Mouse (Mus musculus): Measurements from ENCODE around the gene Ms4a13. TPM values are rescaled to one million over a fixed set of nuclear protein-coding genes. Genes with fewer than 3 reads are reported as not detected.
"Not testable (repeated sequence)": the region's sequence is repeated elsewhere in the genome, so short reads cannot be mapped to it uniquely, and the experiment has no call there.

The Ms4a13 gene
- total and polyA plus RNA-seq, 2 experiments from 2014 or later, result not detected

DNA sequence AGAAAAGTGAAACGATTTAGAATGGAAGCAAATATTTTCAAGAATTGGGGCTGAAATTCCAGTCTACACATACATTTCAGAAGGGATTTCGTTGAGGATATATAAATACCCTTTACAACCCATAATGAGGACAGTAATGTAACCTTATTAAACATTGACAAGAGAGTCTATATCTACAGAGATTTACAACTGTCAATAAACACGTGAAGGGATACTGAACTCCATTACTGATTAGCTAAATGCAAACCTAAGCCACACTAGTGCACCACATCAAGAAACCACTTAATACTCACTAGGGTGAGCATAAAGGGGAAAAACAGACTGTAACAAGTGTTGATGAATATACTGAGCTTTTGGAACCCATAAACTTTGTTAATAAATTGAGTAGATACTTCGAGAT lies 61.2 kb downstream of the Ms4a13 start:
- no peak overlapping the region for H3K9ac ChIP-seq (replicated peaks; ENCODE audit: low read depth, low read length)
- H3K4me3 ChIP-seq (ENCODE audit: low read depth, low read length), result no peak overlapping the region
- no peak for ATAC-seq (ENCODE audit: insufficient read depth, low read depth)
- no peak overlapping the region for H3K27ac ChIP-seq (ENCODE audit: low read depth)
- H3K27me3 ChIP-seq (ENCODE audit: control insufficient read depth, insufficient read depth, low read length), result no peaks in the 10 kb centered on the region
- H3K4me1 ChIP-seq (ENCODE audit: control insufficient read depth, insufficient read depth), result no peaks in the 10 kb centered on the region
- 59% methylated on average over 4 of the region's 4 CpGs for WGBS
- H3K4me2 ChIP-seq (ENCODE audit: low read depth, low read length), result no peak overlapping the region
- no peaks in the 10 kb centered on the region for H3K36me3 ChIP-seq (replicated peaks; ENCODE audit: control insufficient read depth, insufficient read depth, low read length)
- DNase-seq (ENCODE audit: low spot score), result no peak
- TF ChIP-seq CTCF (IDR thresholded peaks at IDR 0.05; ENCODE audit: low read depth), result no peak
- no peak for TF ChIP-seq EP300 (IDR thresholded peaks at IDR 0.05; ENCODE audit: low read depth)
- H3K9me3 ChIP-seq (replicated peaks; ENCODE audit: control insufficient read depth, low read length), result no peaks in the 10 kb centered on the region

DNA sequence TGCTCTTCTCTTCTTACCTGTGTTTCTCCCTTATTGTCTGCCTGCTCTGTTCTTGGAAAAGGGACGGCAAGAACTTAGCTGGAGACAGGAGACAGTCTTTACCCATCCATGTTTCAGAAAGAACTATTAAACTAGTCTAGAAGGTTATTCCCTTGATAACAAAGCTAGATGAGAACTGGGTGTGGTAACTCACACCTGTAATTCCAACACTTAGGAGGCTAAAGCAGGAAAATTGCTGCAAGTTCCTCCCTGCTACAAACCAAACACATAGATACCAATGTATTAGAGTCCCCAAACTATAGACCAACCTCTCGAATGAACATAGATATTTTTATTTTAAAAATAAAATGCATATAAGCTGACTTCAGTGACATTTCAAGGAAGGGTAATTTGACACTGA lies 61.7 kb downstream of the Ms4a13 start:
- H3K27ac ChIP-seq (ENCODE audit: low read depth), result no peak overlapping the region
- H3K36me3 ChIP-seq (replicated peaks; ENCODE audit: control insufficient read depth, insufficient read depth, low read length), result no peaks in the 10 kb centered on the region
- no peak overlapping the region for H3K4me3 ChIP-seq (ENCODE audit: low read depth, low read length)
- no peaks in the 10 kb centered on the region for H3K9me3 ChIP-seq (replicated peaks; ENCODE audit: control insufficient read depth, low read length)
- no peaks in the 10 kb centered on the region for H3K4me1 ChIP-seq (ENCODE audit: control insufficient read depth, insufficient read depth)
- H3K27me3 ChIP-seq (ENCODE audit: control insufficient read depth, insufficient read depth, low read length), result no peaks in the 10 kb centered on the region
- WGBS, result 67% methylated on average over 2 of the region's 2 CpGs
- H3K4me2 ChIP-seq (ENCODE audit: low read depth, low read length), result no peak overlapping the region
- TF ChIP-seq EP300 (IDR thresholded peaks at IDR 0.05; ENCODE audit: low read depth) (no peak), CTCF (IDR thresholded peaks at IDR 0.05; ENCODE audit: low read depth) (no peak)
- DNase-seq (ENCODE audit: low spot score) (no peak), ATAC-seq (ENCODE audit: insufficient read depth, low read depth) (no peak)
- H3K9ac ChIP-seq (replicated peaks; ENCODE audit: low read depth, low read length), result no peak overlapping the region

DNA sequence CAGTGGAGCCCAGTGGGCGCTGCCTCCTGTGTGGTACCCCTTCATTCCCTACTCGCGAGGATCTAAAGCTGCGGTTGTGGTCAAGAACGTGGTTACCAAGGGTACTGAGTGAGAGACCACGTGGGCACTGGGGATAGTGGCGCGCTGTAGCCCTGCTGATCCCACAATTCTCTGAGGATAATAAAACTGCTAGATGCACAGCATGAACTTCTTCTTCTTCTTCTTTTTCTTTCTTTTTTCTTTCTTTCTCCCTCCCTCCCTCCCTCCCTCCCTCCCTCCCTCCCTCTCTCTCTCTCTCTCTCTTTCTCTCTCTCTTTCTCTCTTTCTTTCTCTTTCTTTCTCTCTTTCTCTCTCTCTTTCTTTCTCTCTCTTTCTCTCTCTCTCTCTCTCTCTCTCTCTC lies 65.8 kb downstream of the Ms4a13 start, which contains the start of gene 1700017D01Rik:
1700017D01Rik (minus strand) TSS at position 101 of the 400 bp plus-strand sequence.
- H3K36me3 ChIP-seq (replicated peaks; ENCODE audit: control insufficient read depth, insufficient read depth, low read length); H3K27me3 ChIP-seq (ENCODE audit: control insufficient read depth, insufficient read depth, low read length); H3K4me1 ChIP-seq (ENCODE audit: control insufficient read depth, insufficient read depth); DNase-seq (ENCODE audit: low spot score); H3K9ac ChIP-seq (replicated peaks; ENCODE audit: low read depth, low read length); H3K4me3 ChIP-seq (ENCODE audit: low read depth, low read length); ATAC-seq (ENCODE audit: insufficient read depth, low read depth); H3K9me3 ChIP-seq (replicated peaks; ENCODE audit: control insufficient read depth, low read length); H3K4me2 ChIP-seq (ENCODE audit: low read depth, low read length); H3K27ac ChIP-seq (ENCODE audit: low read depth): not testable (repeated sequence)
- WGBS, result 77% methylated on average over 8 of the region's 8 CpGs

DNA sequence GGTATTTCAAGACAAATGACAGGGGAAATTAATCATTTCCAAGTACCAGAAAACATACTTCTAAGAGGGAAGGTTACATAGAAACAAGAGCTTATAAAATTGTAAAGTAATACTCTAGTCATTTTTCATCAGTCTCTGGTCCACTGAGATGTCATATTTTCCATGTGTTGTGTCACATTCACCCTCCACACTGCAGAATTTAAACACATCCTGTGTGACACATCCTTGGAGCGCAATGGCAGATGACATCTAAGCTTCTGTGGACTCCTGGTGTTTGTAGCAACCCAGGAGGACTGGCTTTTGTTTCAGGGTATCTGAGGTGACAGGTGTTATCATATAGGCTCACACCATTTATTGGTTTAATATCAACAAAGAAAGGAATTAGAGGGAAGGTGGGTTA lies 66.8 kb downstream of the Ms4a13 start:
- Histone ChIP-seq H3K4me1 (ENCODE audit: control insufficient read depth, insufficient read depth) (no peaks in the 10 kb centered on the region), H3K9ac (replicated peaks; ENCODE audit: low read depth, low read length) (no peak overlapping the region), H3K9me3 (replicated peaks; ENCODE audit: control insufficient read depth, low read length) (no peaks in the 10 kb centered on the region; the same call in 1 of the 2 replicates), H3K36me3 (replicated peaks; ENCODE audit: control insufficient read depth, insufficient read depth, low read length) (no peaks in the 10 kb centered on the region), H3K4me3 (ENCODE audit: low read depth, low read length) (no peak overlapping the region), H3K4me2 (ENCODE audit: low read depth, low read length) (no peak overlapping the region), H3K27ac (ENCODE audit: low read depth) (no peak overlapping the region), H3K27me3 (ENCODE audit: control insufficient read depth, insufficient read depth, low read length) (no peaks in the 10 kb centered on the region)
- no peak for ATAC-seq (ENCODE audit: insufficient read depth, low read depth)
- 91% methylated on average over 1 of the region's 1 CpGs for WGBS
- DNase-seq (ENCODE audit: low spot score), result no peak
- TF ChIP-seq CTCF (IDR thresholded peaks at IDR 0.05; ENCODE audit: low read depth) (no peak), EP300 (IDR thresholded peaks at IDR 0.05; ENCODE audit: low read depth) (no peak)

DNA sequence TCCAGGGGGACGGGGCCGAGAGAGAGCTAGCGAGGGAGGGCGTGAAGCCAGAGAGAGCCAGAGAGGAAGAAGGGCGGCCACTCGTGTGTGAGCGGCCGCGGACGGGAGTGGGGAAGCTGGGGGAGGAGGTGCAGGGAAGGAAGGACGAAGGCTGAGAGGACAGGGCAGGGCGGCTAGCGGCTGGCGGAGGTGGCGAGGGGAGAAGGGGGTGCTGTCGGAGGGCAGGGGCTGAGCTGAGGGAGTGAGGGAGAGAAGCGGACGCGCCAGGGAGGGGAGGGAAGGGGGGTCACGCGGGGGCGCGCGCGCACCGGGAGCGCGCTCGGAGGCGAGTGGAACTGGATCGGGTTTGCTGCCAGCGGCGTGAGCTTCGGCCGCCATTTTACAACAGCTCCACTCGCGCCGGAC lies 75.5 kb downstream of the Ms4a13 start:
- ATAC-seq (ENCODE audit: insufficient read depth, low read depth), result peak; percentile 98
- peak overlapping the region; percentile 49 for H3K4me3 ChIP-seq (ENCODE audit: low read depth, low read length)
- peak overlapping the region; percentile 58 for H3K4me2 ChIP-seq (ENCODE audit: low read depth, low read length)
- not testable (repeated sequence) for H3K4me1 ChIP-seq (ENCODE audit: control insufficient read depth, insufficient read depth); H3K9me3 ChIP-seq (replicated peaks; ENCODE audit: control insufficient read depth, low read length); H3K27ac ChIP-seq (ENCODE audit: low read depth); H3K27me3 ChIP-seq (ENCODE audit: control insufficient read depth, insufficient read depth, low read length); H3K36me3 ChIP-seq (replicated peaks; ENCODE audit: control insufficient read depth, insufficient read depth, low read length)
- peak overlapping the region; percentile 42; the same call in 1 of the 2 replicates for H3K9ac ChIP-seq (replicated peaks; ENCODE audit: low read depth, low read length)
- peak; percentile 27 for DNase-seq (ENCODE audit: low spot score)
- 0% methylated on average over 11 of the region's 38 CpGs for WGBS

Other genes with a start within 250 kb of the Ms4a13 start
- gene Ccdc86, start 247.5 kb downstream of the Ms4a13 start, total RNA-seq (2014; rRNA removed; ENCODE audit: low replicate concordance), result 8.7 and 12.1 TPM in 2 replicates
- 9.8 and 12.4 TPM in 2 replicates for gene Ccdc86, start 247.5 kb downstream of the Ms4a13 start, polyA plus RNA-seq (2015; fragmentation: Nextera tagmentation; extraction: Ambion mirVana)
- gene Ms4a10, start 222.1 kb downstream of the Ms4a13 start, total RNA-seq (2014; rRNA removed; ENCODE audit: low replicate concordance), result not detected in 2 replicates
- 0.11 and 0.22 TPM in 2 replicates for gene Ms4a10, start 222.1 kb downstream of the Ms4a13 start, polyA plus RNA-seq (2015; fragmentation: Nextera tagmentation; extraction: Ambion mirVana)
- not detected in 2 replicates for gene Ms4a15, start 203.5 kb downstream of the Ms4a13 start, total RNA-seq (2014; rRNA removed; ENCODE audit: low replicate concordance)
- not detected in 2 replicates for gene Ms4a15, start 203.5 kb downstream of the Ms4a13 start, polyA plus RNA-seq (2015; fragmentation: Nextera tagmentation; extraction: Ambion mirVana)
- gene Ms4a18, start 178.7 kb downstream of the Ms4a13 start, total RNA-seq (2014; rRNA removed; ENCODE audit: low replicate concordance), result not detected in 2 replicates
- not detected in 2 replicates for gene Ms4a18, start 178.7 kb downstream of the Ms4a13 start, polyA plus RNA-seq (2015; fragmentation: Nextera tagmentation; extraction: Ambion mirVana)
- not detected in 2 replicates for gene Ms4a8a, start 115.6 kb downstream of the Ms4a13 start, total RNA-seq (2014; rRNA removed; ENCODE audit: low replicate concordance)
- not detected in 2 replicates for gene Ms4a8a, start 115.6 kb downstream of the Ms4a13 start, polyA plus RNA-seq (2015; fragmentation: Nextera tagmentation; extraction: Ambion mirVana)
- gene 1700017D01Rik, start 65.9 kb downstream of the Ms4a13 start, total RNA-seq (2014; rRNA removed; ENCODE audit: low replicate concordance), result not detected in 2 replicates
- not detected in 2 replicates for gene 1700017D01Rik, start 65.9 kb downstream of the Ms4a13 start, polyA plus RNA-seq (2015; fragmentation: Nextera tagmentation; extraction: Ambion mirVana)
- not detected in 2 replicates for gene 1700025F22Rik, start 31.4 kb downstream of the Ms4a13 start, total RNA-seq (2014; rRNA removed; ENCODE audit: low replicate concordance)
- gene 1700025F22Rik, start 31.4 kb downstream of the Ms4a13 start, polyA plus RNA-seq (2015; fragmentation: Nextera tagmentation; extraction: Ambion mirVana), result not detected in 2 replicates
- not detected in 2 replicates for gene Ms4a12, start 35.7 kb upstream of the Ms4a13 start, total RNA-seq (2014; rRNA removed; ENCODE audit: low replicate concordance)
- not detected in 2 replicates for gene Ms4a12, start 35.7 kb upstream of the Ms4a13 start, polyA plus RNA-seq (2015; fragmentation: Nextera tagmentation; extraction: Ambion mirVana)
- 0.61 TPM in 1 of 2 replicates, not detected in the other for gene Ms4a1, start 69.5 kb upstream of the Ms4a13 start, total RNA-seq (2014; rRNA removed; ENCODE audit: low replicate concordance)
- gene Ms4a1, start 69.5 kb upstream of the Ms4a13 start, polyA plus RNA-seq (2015; fragmentation: Nextera tagmentation; extraction: Ambion mirVana), result 0.19 and 0.25 TPM in 2 replicates
- gene Ms4a5, start 87.1 kb upstream of the Ms4a13 start, total RNA-seq (2014; rRNA removed; ENCODE audit: low replicate concordance), result not detected in 2 replicates
- gene Ms4a5, start 87.1 kb upstream of the Ms4a13 start, polyA plus RNA-seq (2015; fragmentation: Nextera tagmentation; extraction: Ambion mirVana), result not detected in 2 replicates
- not detected in 2 replicates for gene Ms4a14, start 117.7 kb upstream of the Ms4a13 start, total RNA-seq (2014; rRNA removed; ENCODE audit: low replicate concordance)
- 0.03 and 0.04 TPM in 2 replicates for gene Ms4a14, start 117.7 kb upstream of the Ms4a13 start, polyA plus RNA-seq (2015; fragmentation: Nextera tagmentation; extraction: Ambion mirVana)
- 1.9 TPM in 1 of 2 replicates, not detected in the other for gene Ms4a7, start 139.4 kb upstream of the Ms4a13 start, total RNA-seq (2014; rRNA removed; ENCODE audit: low replicate concordance)
- gene Ms4a7, start 139.4 kb upstream of the Ms4a13 start, polyA plus RNA-seq (2015; fragmentation: Nextera tagmentation; extraction: Ambion mirVana), result 5.6 and 5.8 TPM in 2 replicates
- 3.4 TPM in 1 of 2 replicates, not detected in the other for gene Ms4a4a, start 178.8 kb upstream of the Ms4a13 start, total RNA-seq (2014; rRNA removed; ENCODE audit: low replicate concordance)
- gene Ms4a4a, start 178.8 kb upstream of the Ms4a13 start, polyA plus RNA-seq (2015; fragmentation: Nextera tagmentation; extraction: Ambion mirVana), result 3.2 and 3.7 TPM in 2 replicates
- 0.46 TPM in 1 of 2 replicates, not detected in the other for gene Ms4a4c, start 208.0 kb upstream of the Ms4a13 start, total RNA-seq (2014; rRNA removed; ENCODE audit: low replicate concordance)
- 0.65 and 0.94 TPM in 2 replicates for gene Ms4a4c, start 208.0 kb upstream of the Ms4a13 start, polyA plus RNA-seq (2015; fragmentation: Nextera tagmentation; extraction: Ambion mirVana)
- 0.19 TPM in 1 of 2 replicates, not detected in the other for gene Ms4a4b, start 246.8 kb upstream of the Ms4a13 start, total RNA-seq (2014; rRNA removed; ENCODE audit: low replicate concordance)
- gene Ms4a4b, start 246.8 kb upstream of the Ms4a13 start, polyA plus RNA-seq (2015; fragmentation: Nextera tagmentation; extraction: Ambion mirVana), result 0.23 and 0.30 TPM in 2 replicates